ENCODE assay signal across 15 mouse cellular contexts in the genomic region with DNA sequence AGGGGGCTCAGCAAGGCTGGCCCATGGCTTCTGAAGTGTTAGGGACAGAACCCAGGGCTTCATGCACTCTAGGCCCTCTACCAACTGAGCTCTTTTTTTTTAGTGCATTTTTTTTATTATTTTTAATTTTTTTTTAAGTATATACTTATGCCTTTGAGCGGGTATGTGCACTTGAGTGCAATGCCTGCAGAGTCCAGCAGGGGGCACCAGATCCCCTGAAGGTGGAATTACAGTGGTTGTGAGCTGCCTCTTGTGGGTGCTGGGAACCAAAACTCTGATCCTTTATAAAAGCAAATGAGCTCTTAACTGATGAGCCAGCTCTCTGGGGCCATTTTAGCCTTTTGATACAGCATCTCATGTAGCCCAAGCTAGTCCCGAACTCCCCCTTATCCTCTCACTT. TPM values are rescaled to one million over a fixed set of nuclear protein-coding genes. Genes with fewer than 3 reads are reported as not detected.
DNase-seq lines count a peak whose midpoint lies in the region; ATAC-seq and TF ChIP-seq lines count a peak whose summit lies in the region.
"Had no signal": no experiment of that assay in that cellular context is flagged by ENCODE, and none has a peak within 500 bp of the region (broad histone marks: within the 10 kb centered on the region; RNA-seq: fewer than 3 reads in every experiment).

No protein-coding gene starts in this region.

- H3K36me3 ChIP-seq in heart, postnatal 0 days (replicated peaks; ENCODE audit: control insufficient read depth, insufficient read depth, low read length), result no peaks in the 10 kb centered on the region; the same call in 1 of the 2 replicates
- H3K36me3 ChIP-seq in heart, embryonic 10.5 days, result peaks cover 40% of the 10 kb centered on the region
- H3K36me3 ChIP-seq in lung, embryonic 14.5 days (ENCODE audit: insufficient read depth), result peaks cover 17% of the 10 kb centered on the region; the same call in 1 of the 2 replicates

- no peak overlapping the region for H3K4me2 ChIP-seq in heart, postnatal 0 days (ENCODE audit: low read depth, low read length)
- no peak overlapping the region for H3K4me2 ChIP-seq in lung, embryonic 14.5 days
- H3K4me2 ChIP-seq: heart, embryonic 15.5 days; hindbrain, embryonic 13.5 days had no signal

- no peak for ATAC-seq in heart, postnatal 0 days (ENCODE audit: insufficient read depth, low read depth)
- no peak for ATAC-seq in lung, embryonic 14.5 days (ENCODE audit: insufficient read depth)
- ATAC-seq: midbrain, embryonic 16.5 days had no signal

- peak; percentile 5; the same call in 1 of the 2 replicates for TF ChIP-seq CTCF in heart, postnatal 0 days (IDR thresholded peaks at IDR 0.05; ENCODE audit: low read depth)
- TF ChIP-seq CTCF in lung, embryonic 14.5 days (IDR thresholded peaks at IDR 0.05; ENCODE audit: low read depth), result peak; percentile 42; the same call in 1 of the 2 replicates
- TF ChIP-seq CTCF in bone marrow macrophage, adult 2 months (IDR thresholded peaks at IDR 0.05; ENCODE audit: low read depth, low read length), result peak; percentile 40

- WGBS in heart, postnatal 0 days, result 98% methylated on average over 2 of the region's 2 CpGs
- WGBS in heart, embryonic 10.5 days, result 91% methylated on average over 2 of the region's 2 CpGs
- 98% methylated on average over 2 of the region's 2 CpGs for WGBS in lung, embryonic 14.5 days

- H3K9me3 ChIP-seq in heart, postnatal 0 days (replicated peaks; ENCODE audit: control insufficient read depth, low read length), result 0 out of 2 replicates have a peak, but pooled peaks cover 4% of the 10 kb centered on the region
- H3K9me3 ChIP-seq in heart, embryonic 10.5 days, result no peaks in the 10 kb centered on the region
- no peaks in the 10 kb centered on the region for H3K9me3 ChIP-seq in lung, embryonic 14.5 days (ENCODE audit: low read depth, low read length)
- H3K9me3 ChIP-seq: heart, embryonic 15.5 days; hindbrain, embryonic 13.5 days had no signal

- H3K27me3 ChIP-seq in heart, postnatal 0 days (ENCODE audit: control insufficient read depth, insufficient read depth, low read length), result no peaks in the 10 kb centered on the region
- H3K27me3 ChIP-seq in heart, embryonic 10.5 days (ENCODE audit: insufficient read depth, poor library complexity, severe bottlenecking), result no peaks in the 10 kb centered on the region
- no peaks in the 10 kb centered on the region for H3K27me3 ChIP-seq in lung, embryonic 14.5 days (ENCODE audit: insufficient read depth, low read length)
- H3K27me3 ChIP-seq: heart, embryonic 15.5 days; hindbrain, embryonic 13.5 days had no signal

- TF ChIP-seq EP300 in heart, postnatal 0 days (IDR thresholded peaks at IDR 0.05; ENCODE audit: low read depth), result no peak

- H3K9ac ChIP-seq in heart, postnatal 0 days (replicated peaks; ENCODE audit: low read depth, low read length), result no peak overlapping the region
- no peak overlapping the region for H3K9ac ChIP-seq in lung, embryonic 14.5 days
- H3K9ac ChIP-seq: heart, embryonic 15.5 days; hindbrain, embryonic 13.5 days had no signal

- H3K27ac ChIP-seq in heart, postnatal 0 days (ENCODE audit: low read depth), result no peak overlapping the region
- no peak overlapping the region for H3K27ac ChIP-seq in heart, embryonic 10.5 days
- H3K27ac ChIP-seq in lung, embryonic 14.5 days (ENCODE audit: low read depth), result no peak overlapping the region
- H3K27ac ChIP-seq in bone marrow macrophage, adult 2 months (ENCODE audit: insufficient read depth, low read depth, low read length), result no peak overlapping the region
- H3K27ac ChIP-seq: heart, embryonic 15.5 days; hindbrain, embryonic 13.5 days had no signal

- no peaks in the 10 kb centered on the region for H3K4me1 ChIP-seq in heart, postnatal 0 days (ENCODE audit: control insufficient read depth, insufficient read depth)
- peaks cover 14% of the 10 kb centered on the region for H3K4me1 ChIP-seq in heart, embryonic 10.5 days
- no peaks in the 10 kb centered on the region for H3K4me1 ChIP-seq in lung, embryonic 14.5 days (ENCODE audit: insufficient read depth)
- H3K4me1 ChIP-seq in bone marrow macrophage, adult 2 months (ENCODE audit: control insufficient read depth, insufficient read depth, low read length), result peaks cover under 1% of the 10 kb centered on the region; the same call in 1 of the 2 replicates
- H3K4me1 ChIP-seq: hindbrain, embryonic 13.5 days had no signal

- DNase-seq in heart, postnatal 0 days (ENCODE audit: low spot score), result no peak
- DNase-seq in heart, embryonic 10.5 days (ENCODE audit: low spot score), result no peak
- DNase-seq in lung, embryonic 14.5 days, result no peak
- DNase-seq in lung, postnatal 4 days, result no peak
- peak; percentile 41 for DNase-seq in testis, postnatal 14 days (ENCODE audit: low spot score)
- no peak for DNase-seq in ovary, adult 18-20 months (ENCODE audit: low spot score)
- DNase-seq: cerebellum, adult 8-10 months; embryo, embryonic 11 days; kidney, adult 9 months; thymus, postnatal 4 days had no signal

- H3K4me3 ChIP-seq in heart, postnatal 0 days (ENCODE audit: low read depth, low read length), result no peak overlapping the region
- H3K4me3 ChIP-seq in heart, embryonic 10.5 days, result no peak overlapping the region
- H3K4me3 ChIP-seq in lung, embryonic 14.5 days (ENCODE audit: low read depth, low read length), result no peak overlapping the region
- H3K4me3 ChIP-seq in bone marrow macrophage, adult 2 months (ENCODE audit: insufficient read depth, low read length), result no peak overlapping the region
- H3K4me3 ChIP-seq: heart, embryonic 15.5 days; hindbrain, embryonic 13.5 days had no signal

- no peak for TF ChIP-seq POLR2A in bone marrow macrophage, adult 2 months (IDR thresholded peaks at IDR 0.05; ENCODE audit: borderline replicate concordance, low read depth, low read length)

RNA-seq across cellular contexts. Expression of gene Stx1a, which starts 11.3 kb away (rescaled TPM):
- total RNA-seq in heart, postnatal 0 days (2014; rRNA removed; ENCODE audit: low replicate concordance), result 2.3 and 3.7 TPM in 2 replicates
- 2.3 and 2.5 TPM in 2 replicates for polyA plus RNA-seq in heart, postnatal 0 days (2015; fragmentation: Nextera tagmentation; extraction: Ambion mirVana)
- 8.5 and 8.6 TPM in 2 replicates for polyA plus RNA-seq in heart, embryonic 10.5 days (2016; fragmentation: Nextera tagmentation; extraction: Ambion mirVana)
- 13.2 and 14.5 TPM in 2 replicates for polyA plus RNA-seq in lung, embryonic 14.5 days (2014; fragmentation: Nextera tagmentation; extraction: Ambion mirVana)
- 0.76 and 0.84 TPM in 2 replicates for polyA plus RNA-seq in bone marrow macrophage, adult 2 months (2012; ENCODE audit: insufficient read depth, insufficient read length, missing spikeins)

RNA-seq across cellular contexts. Expression of gene Abhd11, which starts 25.6 kb away (rescaled TPM):
- 55.6 and 60.8 TPM in 2 replicates for total RNA-seq in heart, postnatal 0 days (2014; rRNA removed; ENCODE audit: low replicate concordance)
- polyA plus RNA-seq in heart, postnatal 0 days (2015; fragmentation: Nextera tagmentation; extraction: Ambion mirVana), result 99.5 and 100 TPM in 2 replicates
- polyA plus RNA-seq in heart, embryonic 10.5 days (2016; fragmentation: Nextera tagmentation; extraction: Ambion mirVana), result 57.8 and 63.7 TPM in 2 replicates
- polyA plus RNA-seq in lung, embryonic 14.5 days (2014; fragmentation: Nextera tagmentation; extraction: Ambion mirVana), result 60.0 and 71.0 TPM in 2 replicates
- 12.2 and 13.0 TPM in 2 replicates for polyA plus RNA-seq in bone marrow macrophage, adult 2 months (2012; ENCODE audit: insufficient read depth, insufficient read length, missing spikeins)

RNA-seq across cellular contexts. Expression of gene Dnajc30, which starts 29.4 kb away (rescaled TPM):
- 7.7 and 19.7 TPM in 2 replicates for total RNA-seq in heart, postnatal 0 days (2014; rRNA removed; ENCODE audit: low replicate concordance)
- polyA plus RNA-seq in heart, postnatal 0 days (2015; fragmentation: Nextera tagmentation; extraction: Ambion mirVana), result 33.6 and 34.1 TPM in 2 replicates
- 24.5 and 27.6 TPM in 2 replicates for polyA plus RNA-seq in heart, embryonic 10.5 days (2016; fragmentation: Nextera tagmentation; extraction: Ambion mirVana)
- 31.9 and 33.2 TPM in 2 replicates for polyA plus RNA-seq in lung, embryonic 14.5 days (2014; fragmentation: Nextera tagmentation; extraction: Ambion mirVana)
- 21.6 and 22.4 TPM in 2 replicates for polyA plus RNA-seq in bone marrow macrophage, adult 2 months (2012; ENCODE audit: insufficient read depth, insufficient read length, missing spikeins)

RNA-seq across cellular contexts. Expression of gene Bud23, which starts 30.2 kb away (rescaled TPM):
- total RNA-seq in heart, postnatal 0 days (2014; rRNA removed; ENCODE audit: low replicate concordance), result 34.2 and 49.6 TPM in 2 replicates
- polyA plus RNA-seq in heart, postnatal 0 days (2015; fragmentation: Nextera tagmentation; extraction: Ambion mirVana), result 33.7 and 38.2 TPM in 2 replicates
- 99.4 and 134 TPM in 2 replicates for polyA plus RNA-seq in heart, embryonic 10.5 days (2016; fragmentation: Nextera tagmentation; extraction: Ambion mirVana)
- 102 and 116 TPM in 2 replicates for polyA plus RNA-seq in lung, embryonic 14.5 days (2014; fragmentation: Nextera tagmentation; extraction: Ambion mirVana)
- polyA plus RNA-seq in bone marrow macrophage, adult 2 months (2012; ENCODE audit: insufficient read depth, insufficient read length, missing spikeins), result 45.0 and 57.1 TPM in 2 replicates

RNA-seq across cellular contexts. Expression of gene Vps37d, which starts 43.5 kb away (rescaled TPM):
- total RNA-seq in heart, postnatal 0 days (2014; rRNA removed; ENCODE audit: low replicate concordance), result 3.7 and 5.6 TPM in 2 replicates
- polyA plus RNA-seq in heart, postnatal 0 days (2015; fragmentation: Nextera tagmentation; extraction: Ambion mirVana), result 1.0 and 1.1 TPM in 2 replicates
- polyA plus RNA-seq in heart, embryonic 10.5 days (2016; fragmentation: Nextera tagmentation; extraction: Ambion mirVana), result 2.4 and 7.1 TPM in 2 replicates
- polyA plus RNA-seq in lung, embryonic 14.5 days (2014; fragmentation: Nextera tagmentation; extraction: Ambion mirVana), result 5.6 and 7.1 TPM in 2 replicates
- polyA plus RNA-seq in bone marrow macrophage, adult 2 months (2012; ENCODE audit: insufficient read depth, insufficient read length, missing spikeins), result not detected in 2 replicates
- total RNA-seq: megakaryocyte progenitor cell, adult 5-6 weeks had no signal
